Mouse (Mus musculus) layer of hippocampus, postnatal 36 days (tissue): Measurements from ENCODE around the gene Camta1. TPM values are rescaled to one million over a fixed set of nuclear protein-coding genes. Genes with fewer than 3 reads are reported as not detected.

Experiments used
- DNase-seq, 2 experiments: peaks; one replicate each; pipeline ENCODE4 v3.0.0; 2022
- total RNA-seq, 2 experiments: library from RNA; stranded (reverse); gene quantifications; 2 replicates each; pipeline ENCODE4 v1.2.3; 2021

Gene Camta1
- total RNA-seq, 2 experiments from 2014 or later: 279 to 294 TPM

- no peak for DNase-seq
Measured at GRCm38 (mm10) chr4:150917336-150918027, 944.2 kb downstream of the Camta1 start.

GRCm38 (mm10) chr4:150915181-150915906 lies 946.3 kb downstream of the Camta1 start:
- no peak for DNase-seq

GRCm38 (mm10) chr4:150914290-150914733 lies 947.4 kb downstream of the Camta1 start, which contains the start of the genes Park7 and Tnfrsf9:
TSS of gene Park7 (minus strand) at chr4:150914437.
TSS of gene Tnfrsf9 (plus strand) at chr4:150914562.
- peak; percentile 91 to 95 for DNase-seq

GRCm38 (mm10) chr4:150913743-150914142 lies 947.9 kb downstream of the Camta1 start:
- no peak for DNase-seq

- no peak for DNase-seq
Measured at GRCm38 (mm10) chr4:150910164-150910951, 951.3 kb downstream of the Camta1 start.

- peak; percentile 98 to 99 for DNase-seq
Measured at GRCm38 (mm10) chr4:150909451-150910156, 952.1 kb downstream of the Camta1 start.

GRCm38 (mm10) chr4:150908512-150908911 lies 953.2 kb downstream of the Camta1 start:
- peak in 1 of 2 experiments; percentile 26 for DNase-seq

- no peak for DNase-seq
Measured at GRCm38 (mm10) chr4:150907099-150907498, 954.6 kb downstream of the Camta1 start.

- DNase-seq: no peak
Measured at GRCm38 (mm10) chr4:150903091-150903742, 958.5 kb downstream of the Camta1 start.

- no peak for DNase-seq
Measured at GRCm38 (mm10) chr4:150902062-150902461, 959.6 kb downstream of the Camta1 start.

- DNase-seq: peak; percentile 73 to 74
Measured at GRCm38 (mm10) chr4:150901651-150902050, 960.0 kb downstream of the Camta1 start.

- DNase-seq: no peak
Measured at GRCm38 (mm10) chr4:150900486-150900885, 961.2 kb downstream of the Camta1 start.

- peak; percentile 47 to 63 for DNase-seq
Measured at GRCm38 (mm10) chr4:150898716-150899365, 962.8 kb downstream of the Camta1 start.

GRCm38 (mm10) chr4:150896896-150897624 lies 964.6 kb downstream of the Camta1 start:
- DNase-seq: no peak

GRCm38 (mm10) chr4:150894718-150895501 lies 966.8 kb downstream of the Camta1 start:
- no peak for DNase-seq

GRCm38 (mm10) chr4:150891308-150891707 lies 970.4 kb downstream of the Camta1 start:
- DNase-seq: no peak

- DNase-seq: no peak
Measured at GRCm38 (mm10) chr4:150889955-150890315, 971.7 kb downstream of the Camta1 start.

GRCm38 (mm10) chr4:150889273-150889954 lies 972.3 kb downstream of the Camta1 start:
- DNase-seq: no peak

GRCm38 (mm10) chr4:150888492-150888891 lies 973.2 kb downstream of the Camta1 start:
- DNase-seq: no peak
